Mouse (Mus musculus) naive thymus-derived CD4-positive, alpha-beta T cell, adult 2 months (primary cell): Measurements from ENCODE around the gene Gm5941.
"Not testable (repeated sequence)": the region's sequence is repeated elsewhere in the genome, so short reads cannot be mapped to it uniquely, and the experiment has no call there.

ENCODE experiments used
- DNase-seq: peaks from one replicate; pipeline ENCODE4 v3.0.0-alpha.2; 2011; ENCODE audit warnings: low read depth

Gene Gm5941

GRCm38 (mm10) chrX:92489649-92490048 lies at the start of gene Gm5941:
Gene Gm5941 (plus strand): TSS chrX:92489949.
- DNase-seq, result not testable (repeated sequence)

- no peak for DNase-seq
Measured at GRCm38 (mm10) chrX:92460496-92460895, 29.3 kb upstream of the Gm5941 start.

- no peak for DNase-seq
Measured at GRCm38 (mm10) chrX:92464773-92465172, 25.0 kb upstream of the Gm5941 start.

GRCm38 (mm10) chrX:92498254-92498653 lies 8.5 kb downstream of the Gm5941 start:
- no peak for DNase-seq

GRCm38 (mm10) chrX:92527826-92528225 lies 38.1 kb downstream of the Gm5941 start:
- DNase-seq, result no peak
